In genomic region chr3:146945887-146946286, GRCm38 (mm10) we compare ENCODE assay signal across 8 mouse cellular contexts.
DNase-seq lines count a peak whose midpoint lies in the region; ATAC-seq lines count a peak whose summit lies in the region.

No protein-coding gene starts in this region.

- DNase-seq in ES-CJ7 (ENCODE audit: low read depth, low spot score): peak; percentile 64
- peak; percentile 56 for DNase-seq in c-Kit-positive CD71-positive TER-119-negative erythroid progenitor cells, embryonic 14.5 days (ENCODE audit: low read depth)
- peak; percentile 76 for DNase-seq in forebrain, embryonic 11.5 days (ENCODE audit: low spot score)
- peak; percentile 68 to 77 for DNase-seq in heart, postnatal 10 days
- peak; percentile 74 to 79 for DNase-seq in kidney, postnatal 4 days
- DNase-seq in testis, postnatal 14 days (ENCODE audit: low spot score): peak; percentile 26

- H3K4me1 ChIP-seq in forebrain, embryonic 11.5 days (replicated peaks; ENCODE audit: control insufficient read depth, insufficient read depth, low read length): no peaks in the 10 kb centered on the region
- H3K4me1 ChIP-seq in liver, embryonic 15.5 days (replicated peaks): 0 out of 2 replicates have a peak, but pooled peaks cover 2% of the 10 kb centered on the region
- H3K4me1 ChIP-seq in neural tube, embryonic 12.5 days: no peaks in the 10 kb centered on the region

- H3K36me3 ChIP-seq in forebrain, embryonic 11.5 days (ENCODE audit: control insufficient read depth, insufficient read depth, low read length): no peaks in the 10 kb centered on the region
- H3K36me3 ChIP-seq in liver, embryonic 15.5 days (replicated peaks): no peaks in the 10 kb centered on the region
- no peaks in the 10 kb centered on the region for H3K36me3 ChIP-seq in neural tube, embryonic 12.5 days

- H3K4me2 ChIP-seq in forebrain, embryonic 11.5 days (ENCODE audit: low read depth, low read length, severe bottlenecking): peak overlapping the region; percentile 45
- H3K4me2 ChIP-seq in liver, embryonic 15.5 days: peak overlapping the region; percentile 65
- peak overlapping the region; percentile 57 for H3K4me2 ChIP-seq in neural tube, embryonic 12.5 days (replicated peaks)

- intact Hi-C loops in heart, postnatal 10 days (cut with DNase I): loop anchor here (1.0 to 5.0 kb wide), 3 partner anchors 599 to 759 kb away; no protein-coding TSS in a partner anchor

- no peak overlapping the region for H3K27ac ChIP-seq in forebrain, embryonic 11.5 days (ENCODE audit: low read depth, low read length)
- no peak overlapping the region for H3K27ac ChIP-seq in liver, embryonic 15.5 days (replicated peaks)
- no peak overlapping the region for H3K27ac ChIP-seq in neural tube, embryonic 12.5 days

- H3K27me3 ChIP-seq in forebrain, embryonic 11.5 days (ENCODE audit: control insufficient read depth, insufficient read depth, low read length): no peaks in the 10 kb centered on the region
- H3K27me3 ChIP-seq in liver, embryonic 15.5 days: no peaks in the 10 kb centered on the region
- H3K27me3 ChIP-seq in neural tube, embryonic 12.5 days (replicated peaks): no peaks in the 10 kb centered on the region

- peak overlapping the region; percentile 35 for H3K4me3 ChIP-seq in forebrain, embryonic 11.5 days (ENCODE audit: low read depth, low read length)
- H3K4me3 ChIP-seq in liver, embryonic 15.5 days (replicated peaks): peak overlapping the region; percentile 46
- peak overlapping the region; percentile 33 for H3K4me3 ChIP-seq in neural tube, embryonic 12.5 days

- ATAC-seq in forebrain, embryonic 11.5 days (replicated peaks; ENCODE audit: low FRiP score): peak; percentile 70
- no peak for ATAC-seq in liver, embryonic 15.5 days (ENCODE audit: insufficient read depth)
- ATAC-seq in neural tube, embryonic 12.5 days (ENCODE audit: low FRiP score, low read depth): peak; percentile 66; the same call in 1 of the 2 replicates

- 1% methylated on average over 13 of the region's 13 CpGs for WGBS in forebrain, embryonic 11.5 days
- under 1% methylated on average over 13 of the region's 13 CpGs for WGBS in liver, embryonic 15.5 days (ENCODE audit: insufficient replicate concordance)
- under 1% methylated on average over 13 of the region's 13 CpGs for WGBS in neural tube, embryonic 12.5 days

- H3K9ac ChIP-seq in forebrain, embryonic 11.5 days (ENCODE audit: low read length): peak overlapping the region; percentile 57; the same call in 1 of the 2 replicates
- no peak overlapping the region for H3K9ac ChIP-seq in liver, embryonic 15.5 days
- no peak overlapping the region for H3K9ac ChIP-seq in neural tube, embryonic 12.5 days

- H3K9me3 ChIP-seq in forebrain, embryonic 11.5 days (ENCODE audit: control insufficient read depth, low read length): no peaks in the 10 kb centered on the region
- H3K9me3 ChIP-seq in liver, embryonic 15.5 days (replicated peaks): no peaks in the 10 kb centered on the region
- H3K9me3 ChIP-seq in neural tube, embryonic 12.5 days: no peaks in the 10 kb centered on the region

Comparison
In these comparisons a context has a peak if more than half of its experiments do, and no peak if none do; other contexts are left out.
1. DNase-seq: peak in every context shown above with its lines; median percentile 76 in kidney, postnatal 4 days; 76 in forebrain, embryonic 11.5 days; 72 in heart, postnatal 10 days; 64 in ES-CJ7; 56 in c-Kit-positive CD71-positive TER-119-negative erythroid progenitor cells, embryonic 14.5 days; 26 in testis, postnatal 14 days.